Mouse (Mus musculus) liver, postnatal 0 days (tissue): ENCODE measurements around the gene Tjp3.

Source experiments
- CTCF ChIP-seq: sonication (generic); IDR thresholded peaks from 2 replicates; pipeline ENCODE4 v1.5.1; 2016; ENCODE audit warnings: antibody characterized with exemption, low read depth
- EP300 ChIP-seq: IDR thresholded peaks from 2 replicates; pipeline ENCODE4 v1.6.1; 2016; ENCODE audit warnings: antibody characterized with exemption, low read depth, mild to moderate bottlenecking

DNA sequence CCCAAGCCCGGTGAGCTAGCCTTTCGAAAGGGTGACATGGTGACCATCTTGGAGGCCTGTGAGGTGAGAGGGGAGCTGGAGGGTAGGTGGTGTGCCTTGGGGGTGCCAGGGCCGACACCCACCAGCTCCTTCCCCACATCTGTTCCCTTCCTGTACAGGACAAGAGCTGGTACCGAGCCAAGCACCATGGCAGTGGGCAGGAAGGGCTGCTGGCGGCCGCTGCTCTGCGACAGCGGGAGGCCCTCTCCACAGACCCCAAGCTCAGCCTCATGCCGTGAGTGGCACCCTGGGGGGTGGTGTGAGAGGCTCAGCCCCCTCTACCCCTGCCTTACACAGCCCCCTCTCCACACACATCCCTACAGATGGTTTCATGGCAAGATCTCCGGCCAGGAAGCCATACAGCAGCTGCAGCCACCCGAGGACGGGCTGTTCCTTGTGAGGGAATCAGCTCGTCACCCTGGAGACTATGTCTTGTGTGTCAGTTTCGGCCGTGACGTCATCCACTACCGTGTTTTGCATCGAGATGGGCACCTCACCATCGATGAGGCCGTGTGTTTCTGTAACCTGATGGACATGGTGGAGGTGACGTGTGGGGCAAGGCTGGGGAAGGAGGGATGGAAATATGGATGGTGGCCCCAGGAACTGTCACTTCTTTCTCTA, 32.0 kb downstream of the Tjp3 start:
- no peak for TF ChIP-seq CTCF
- TF ChIP-seq EP300, result no peak
